In genomic region chr15:79212750-79213446, GRCm38 (mm10) we compare ENCODE assay signal across 16 mouse cellular contexts. TPM values are rescaled to one million over a fixed set of nuclear protein-coding genes. Genes with fewer than 3 reads are reported as not detected.
DNase-seq lines count a peak whose midpoint lies in the region; ATAC-seq lines count a peak whose summit lies in the region.
"Had no signal": no experiment of that assay in that cellular context is flagged by ENCODE, and none has a peak within 500 bp of the region (broad histone marks: within the 10 kb centered on the region; RNA-seq: fewer than 3 reads in every experiment).

No protein-coding gene starts in this region.

- H3K36me3 ChIP-seq in hindbrain, embryonic 11.5 days (ENCODE audit: control insufficient read depth, insufficient read depth, low read length), result no peaks in the 10 kb centered on the region
- H3K36me3 ChIP-seq in hindbrain, embryonic 13.5 days, result no peaks in the 10 kb centered on the region
- H3K36me3 ChIP-seq in embryonic facial prominence, embryonic 14.5 days (ENCODE audit: control insufficient read depth, insufficient read depth, low read length), result no peaks in the 10 kb centered on the region
- H3K36me3 ChIP-seq in liver, embryonic 12.5 days, result no peaks in the 10 kb centered on the region
- H3K36me3 ChIP-seq: lung, embryonic 15.5 days; midbrain, embryonic 12.5 days had no signal

- no peak for ATAC-seq in hindbrain, embryonic 11.5 days (ENCODE audit: low FRiP score)
- no peak for ATAC-seq in hindbrain, embryonic 13.5 days (ENCODE audit: low FRiP score)
- ATAC-seq in embryonic facial prominence, embryonic 14.5 days (ENCODE audit: low read depth), result peak; percentile 62; the same call in 1 of the 2 replicates
- no peak for ATAC-seq in liver, embryonic 12.5 days
- ATAC-seq: activated CD4-positive, CD25-positive, alpha-beta regulatory T cell, adult 4 months had no signal

- DNase-seq in hindbrain, embryonic 11.5 days (ENCODE audit: low spot score), result no peak
- DNase-seq in right cerebral cortex, postnatal 10 days (ENCODE audit: low spot score in 2 of 2), result peak; percentile 55 to 56
- DNase-seq in right cerebral cortex, postnatal 36 days (ENCODE audit: low spot score in 2 of 2), result no peak
- DNase-seq in embryonic facial prominence, embryonic 14.5 days (ENCODE audit: low spot score), result peak; percentile 56
- DNase-seq in telencephalon, adult 2 months (ENCODE audit: low read depth, low spot score), result peak; percentile 67
- no peak for DNase-seq in spleen, adult 18-20 months
- DNase-seq: embryo, embryonic 11 days; heart, postnatal 10 days had no signal

- 87% methylated on average over 26 of the region's 26 CpGs for WGBS in hindbrain, embryonic 11.5 days
- 82% methylated on average over 26 of the region's 26 CpGs for WGBS in hindbrain, embryonic 13.5 days
- WGBS in embryonic facial prominence, embryonic 14.5 days, result 60% methylated on average over 26 of the region's 26 CpGs
- 74% methylated on average over 24 of the region's 26 CpGs for WGBS in liver, embryonic 12.5 days (ENCODE audit: insufficient replicate concordance)

- no peaks in the 10 kb centered on the region for H3K4me1 ChIP-seq in hindbrain, embryonic 11.5 days (replicated peaks; ENCODE audit: control insufficient read depth, insufficient read depth, low read length)
- 0 out of 2 replicates have a peak, but pooled peaks cover 7% of the 10 kb centered on the region for H3K4me1 ChIP-seq in hindbrain, embryonic 13.5 days (replicated peaks)
- H3K4me1 ChIP-seq in embryonic facial prominence, embryonic 14.5 days (ENCODE audit: control insufficient read depth, insufficient read depth, low read length), result no peaks in the 10 kb centered on the region
- no peaks in the 10 kb centered on the region for H3K4me1 ChIP-seq in liver, embryonic 12.5 days
- H3K4me1 ChIP-seq: lung, embryonic 15.5 days; midbrain, embryonic 12.5 days had no signal

- peak overlapping the region; percentile 36; the same call in 1 of the 2 replicates for H3K27ac ChIP-seq in hindbrain, embryonic 11.5 days (ENCODE audit: low read depth, low read length)
- H3K27ac ChIP-seq in hindbrain, embryonic 13.5 days, result no peak overlapping the region
- peak overlapping the region; percentile 39; the same call in 1 of the 2 replicates for H3K27ac ChIP-seq in embryonic facial prominence, embryonic 14.5 days (replicated peaks; ENCODE audit: low read depth, low read length)
- H3K27ac ChIP-seq in liver, embryonic 12.5 days, result no peak overlapping the region
- H3K27ac ChIP-seq: kidney, postnatal 0 days; lung, embryonic 15.5 days; midbrain, embryonic 12.5 days had no signal

- H3K9ac ChIP-seq in hindbrain, embryonic 11.5 days (ENCODE audit: low read depth, low read length), result no peak overlapping the region
- H3K9ac ChIP-seq in hindbrain, embryonic 13.5 days, result no peak overlapping the region
- no peak overlapping the region for H3K9ac ChIP-seq in embryonic facial prominence, embryonic 14.5 days (ENCODE audit: low read depth, low read length)
- H3K9ac ChIP-seq in liver, embryonic 12.5 days, result no peak overlapping the region
- H3K9ac ChIP-seq: lung, embryonic 15.5 days; midbrain, embryonic 12.5 days had no signal

- no peak overlapping the region for H3K4me2 ChIP-seq in hindbrain, embryonic 11.5 days (replicated peaks; ENCODE audit: low read depth, low read length)
- no peak overlapping the region for H3K4me2 ChIP-seq in hindbrain, embryonic 13.5 days
- no peak overlapping the region for H3K4me2 ChIP-seq in embryonic facial prominence, embryonic 14.5 days (ENCODE audit: low read depth, low read length)
- no peak overlapping the region for H3K4me2 ChIP-seq in liver, embryonic 12.5 days
- H3K4me2 ChIP-seq: lung, embryonic 15.5 days; midbrain, embryonic 12.5 days had no signal

- no peak overlapping the region for H3K4me3 ChIP-seq in hindbrain, embryonic 11.5 days (ENCODE audit: low read depth, low read length)
- no peak overlapping the region for H3K4me3 ChIP-seq in hindbrain, embryonic 13.5 days
- H3K4me3 ChIP-seq in embryonic facial prominence, embryonic 14.5 days (ENCODE audit: low read depth, low read length), result no peak overlapping the region
- H3K4me3 ChIP-seq in liver, embryonic 12.5 days, result no peak overlapping the region
- H3K4me3 ChIP-seq: lung, embryonic 15.5 days; midbrain, embryonic 12.5 days had no signal

- H3K27me3 ChIP-seq in hindbrain, embryonic 11.5 days (ENCODE audit: control insufficient read depth, insufficient read depth, low read length), result no peaks in the 10 kb centered on the region
- H3K27me3 ChIP-seq in hindbrain, embryonic 13.5 days, result no peaks in the 10 kb centered on the region
- no peaks in the 10 kb centered on the region for H3K27me3 ChIP-seq in embryonic facial prominence, embryonic 14.5 days (replicated peaks; ENCODE audit: control insufficient read depth, insufficient read depth, low read length)
- peaks cover 6% of the 10 kb centered on the region for H3K27me3 ChIP-seq in liver, embryonic 12.5 days (replicated peaks)
- H3K27me3 ChIP-seq: CH12.LX; lung, embryonic 15.5 days; midbrain, embryonic 12.5 days had no signal

- no peaks in the 10 kb centered on the region for H3K9me3 ChIP-seq in hindbrain, embryonic 11.5 days (ENCODE audit: control insufficient read depth, low read length)
- no peaks in the 10 kb centered on the region for H3K9me3 ChIP-seq in hindbrain, embryonic 13.5 days
- no peaks in the 10 kb centered on the region for H3K9me3 ChIP-seq in embryonic facial prominence, embryonic 14.5 days (ENCODE audit: control insufficient read depth, low read length)
- no peaks in the 10 kb centered on the region for H3K9me3 ChIP-seq in liver, embryonic 12.5 days (replicated peaks)
- H3K9me3 ChIP-seq: lung, embryonic 15.5 days; midbrain, embryonic 12.5 days had no signal

RNA-seq across cellular contexts. Expression of gene Pick1, which starts 16.1 kb away (rescaled TPM):
- polyA plus RNA-seq in hindbrain, embryonic 11.5 days (2014; fragmentation: Nextera tagmentation; extraction: Ambion mirVana), result 23.5 and 28.0 TPM in 2 replicates
- 83.8 and 90.6 TPM in 2 replicates for polyA plus RNA-seq in hindbrain, embryonic 13.5 days (2015; fragmentation: Nextera tagmentation; extraction: Ambion mirVana)
- polyA plus RNA-seq in embryonic facial prominence, embryonic 14.5 days (2014; fragmentation: Nextera tagmentation; extraction: Ambion mirVana), result 18.1 and 21.3 TPM in 2 replicates
- polyA plus RNA-seq in liver, embryonic 12.5 days (2016; fragmentation: Nextera tagmentation; extraction: Ambion mirVana), result 16.1 and 17.1 TPM in 2 replicates

RNA-seq across cellular contexts. Expression of gene Gm49486, which starts 16.3 kb away (rescaled TPM):
- 0.35 and 0.68 TPM in 2 replicates for polyA plus RNA-seq in hindbrain, embryonic 11.5 days (2014; fragmentation: Nextera tagmentation; extraction: Ambion mirVana)
- 1.6 and 2.0 TPM in 2 replicates for polyA plus RNA-seq in hindbrain, embryonic 13.5 days (2015; fragmentation: Nextera tagmentation; extraction: Ambion mirVana)
- 1.1 TPM in 2 replicates for polyA plus RNA-seq in embryonic facial prominence, embryonic 14.5 days (2014; fragmentation: Nextera tagmentation; extraction: Ambion mirVana)
- polyA plus RNA-seq in liver, embryonic 12.5 days (2016; fragmentation: Nextera tagmentation; extraction: Ambion mirVana), result 0.07 TPM in 1 of 2 replicates, not detected in the other

RNA-seq across cellular contexts. Expression of gene Slc16a8, which starts 41.7 kb away (rescaled TPM):
- 0.26 TPM in 1 of 2 replicates, not detected in the other for polyA plus RNA-seq in hindbrain, embryonic 11.5 days (2014; fragmentation: Nextera tagmentation; extraction: Ambion mirVana)
- polyA plus RNA-seq in hindbrain, embryonic 13.5 days (2015; fragmentation: Nextera tagmentation; extraction: Ambion mirVana), result 0.54 and 0.86 TPM in 2 replicates
- 0.28 and 0.29 TPM in 2 replicates for polyA plus RNA-seq in embryonic facial prominence, embryonic 14.5 days (2014; fragmentation: Nextera tagmentation; extraction: Ambion mirVana)
- polyA plus RNA-seq in liver, embryonic 12.5 days (2016; fragmentation: Nextera tagmentation; extraction: Ambion mirVana), result not detected in 2 replicates
- polyA plus RNA-seq: activated CD4-positive, CD25-positive, alpha-beta regulatory T cell, adult 4 months; kidney, postnatal 0 days; limb, embryonic 11.5 days had no signal

RNA-seq across cellular contexts. Expression of gene Sox10, which starts 47.9 kb away (rescaled TPM):
- 11.4 and 16.8 TPM in 2 replicates for polyA plus RNA-seq in hindbrain, embryonic 11.5 days (2014; fragmentation: Nextera tagmentation; extraction: Ambion mirVana)
- polyA plus RNA-seq in hindbrain, embryonic 13.5 days (2015; fragmentation: Nextera tagmentation; extraction: Ambion mirVana), result 6.6 and 8.1 TPM in 2 replicates
- polyA plus RNA-seq in embryonic facial prominence, embryonic 14.5 days (2014; fragmentation: Nextera tagmentation; extraction: Ambion mirVana), result 16.2 and 17.7 TPM in 2 replicates
- 0.17 and 0.29 TPM in 2 replicates for polyA plus RNA-seq in liver, embryonic 12.5 days (2016; fragmentation: Nextera tagmentation; extraction: Ambion mirVana)
- polyA plus RNA-seq: activated CD4-positive, CD25-positive, alpha-beta regulatory T cell, adult 4 months had no signal

Comparison
In these comparisons a context has a peak if more than half of its experiments do, and no peak if none do; other contexts are left out.
1. DNase-seq: peak in right cerebral cortex, postnatal 10 days (2 of 2), embryonic facial prominence, embryonic 14.5 days (single experiment) and telencephalon, adult 2 months (single experiment); none in hindbrain, embryonic 11.5 days (single experiment), right cerebral cortex, postnatal 36 days (0 of 2) and spleen, adult 18-20 months (0 of 2).
2. H3K27ac ChIP-seq: peak in hindbrain, embryonic 11.5 days (single experiment) and embryonic facial prominence, embryonic 14.5 days (single experiment); none in hindbrain, embryonic 13.5 days (single experiment) and liver, embryonic 12.5 days (single experiment).